Mouse (Mus musculus) olfactory bulb, adult 2 months (tissue): ENCODE data around the gene Kcna1. TPM values are rescaled to one million over a fixed set of nuclear protein-coding genes. Genes with fewer than 3 reads are reported as not detected.

ENCODE experiments used
- H3K27ac ChIP-seq: fragments of 200-500 bp; 2 replicates; pipeline ENCODE4 v1.5.1; 2012; ENCODE audit warnings: low read depth, low read length; ENCODE audit not compliant: insufficient read depth
- H3K4me1 ChIP-seq: fragments of 200-500 bp; 2 replicates; pipeline ENCODE4 v1.6.1; 2012; ENCODE audit warnings: low read length; ENCODE audit not compliant: control insufficient read depth, insufficient read depth
- H3K4me3 ChIP-seq: fragments of 200-500 bp; 2 replicates; pipeline ENCODE4 v1.5.1; 2012; ENCODE audit warnings: mild to moderate bottlenecking, low read depth, low read length, moderate library complexity; ENCODE audit not compliant: insufficient read depth
- CTCF ChIP-seq: fragments of 200-500 bp; IDR thresholded peaks from 2 replicates; pipeline ENCODE4 v1.5.1; 2012; ENCODE audit warnings: low read depth, mild to moderate bottlenecking, low read length, moderate library complexity; ENCODE audit not compliant: insufficient read depth
- POLR2A ChIP-seq: fragments of 200-500 bp; IDR thresholded peaks from 2 replicates; pipeline ENCODE4 v1.6.1; 2012; ENCODE audit warnings: mild to moderate bottlenecking, low read depth, low read length, moderate library complexity; ENCODE audit not compliant: insufficient read depth
- WGBS: fragments of 180-500 bp; shearing (Covaris S2); methylation state at CpG from one replicate; pipeline ENCODE4 v1.1.7; 2018; 5-methylcytosine and 5-hydroxymethylcytosine counted together
- polyA plus RNA-seq: library from polyadenylated mRNA; stranded (reverse); fragments of >200 nt; gene quantifications from 2 replicates; pipeline ENCODE4 v1.2.4, GENCODE M21; 2012; ENCODE audit warnings: low replicate concordance; ENCODE audit not compliant: missing spikeins, insufficient read depth, insufficient read length

Kcna1 gene
- polyA plus RNA-seq, 1 experiment: not detected

- TF ChIP-seq POLR2A (peak; percentile 62), CTCF (no peak)
- H3K4me3 ChIP-seq: peak overlapping the region; percentile 87
- 1% methylated on average over 27 of the region's 27 CpGs for WGBS
- H3K4me1 ChIP-seq: peaks cover 18% of the 10 kb centered on the region
- H3K27ac ChIP-seq: peak overlapping the region; percentile 81
Measured at GRCm38 (mm10) chr6:126645644-126646358, 383 bp downstream of the Kcna1 start.

- under 1% methylated on average over 24 of the region's 24 CpGs for WGBS
- Histone ChIP-seq H3K4me1 (peaks cover 18% of the 10 kb centered on the region), H3K27ac (peak overlapping the region; percentile 81), H3K4me3 (peak overlapping the region; percentile 87)
- no peak for TF ChIP-seq CTCF
- 0 out of 2 replicates have a peak, but pooled peaks have one; percentile 2 for TF ChIP-seq POLR2A
Measured at GRCm38 (mm10) chr6:126645044-126645541, 1.1 kb downstream of the Kcna1 start.

- no peak for TF ChIP-seq CTCF
- TF ChIP-seq POLR2A: 0 out of 2 replicates have a peak, but pooled peaks have one; percentile 50
- Histone ChIP-seq H3K4me1 (peaks cover 18% of the 10 kb centered on the region), H3K4me3 (peak overlapping the region; percentile 87), H3K27ac (peak overlapping the region; percentile 94)
- WGBS: under 1% methylated on average over 66 of the region's 66 CpGs
Measured at GRCm38 (mm10) chr6:126644181-126645043, 1.8 kb downstream of the Kcna1 start.

GRCm38 (mm10) chr6:126643341-126644055 lies 2.7 kb downstream of the Kcna1 start:
- TF ChIP-seq POLR2A (no peak), CTCF (no peak)
- 1% methylated on average over 25 of the region's 25 CpGs for WGBS

GRCm38 (mm10) chr6:126642856-126643321 lies 3.3 kb downstream of the Kcna1 start:
- Histone ChIP-seq H3K27ac (no peak overlapping the region), H3K4me1 (peaks cover 21% of the 10 kb centered on the region), H3K4me3 (peak overlapping the region; percentile 87)
- WGBS: 1% methylated on average over 36 of the region's 36 CpGs
- TF ChIP-seq POLR2A (no peak), CTCF (peak; percentile 27; the same call in 1 of the 2 replicates)

More at GRCm38 (mm10) chr6:126643341-126644055, 2.7 kb downstream of the Kcna1 start:
- H3K4me3 ChIP-seq: peak overlapping the region; percentile 87
- peaks cover 21% of the 10 kb centered on the region for H3K4me1 ChIP-seq
- H3K27ac ChIP-seq: no peak overlapping the region

GRCm38 (mm10) chr6:126628451-126628850 lies 17.7 kb downstream of the Kcna1 start:
- TF ChIP-seq POLR2A: no peak
- TF ChIP-seq CTCF: no peak
- Histone ChIP-seq H3K4me1 (peaks cover 11% of the 10 kb centered on the region), H3K4me3 (no peak overlapping the region), H3K27ac (no peak overlapping the region)
- 90% methylated on average over 7 of the region's 7 CpGs for WGBS

- Histone ChIP-seq H3K27ac (no peak overlapping the region), H3K4me1 (peaks cover 5% of the 10 kb centered on the region; the same call in 1 of the 2 replicates), H3K4me3 (no peak overlapping the region)
- TF ChIP-seq POLR2A: no peak
- TF ChIP-seq CTCF: no peak
- 36% methylated on average over 4 of the region's 4 CpGs for WGBS
Measured at GRCm38 (mm10) chr6:126618455-126618854, 27.7 kb downstream of the Kcna1 start.

GRCm38 (mm10) chr6:126610746-126611145 lies 35.4 kb downstream of the Kcna1 start:
- Histone ChIP-seq H3K4me1 (peaks cover 20% of the 10 kb centered on the region), H3K27ac (no peak overlapping the region), H3K4me3 (no peak overlapping the region)
- TF ChIP-seq CTCF: no peak
- TF ChIP-seq POLR2A: no peak
- 61% methylated on average over 4 of the region's 4 CpGs for WGBS
